Mouse (Mus musculus) ovary, postnatal 10 days (tissue): ENCODE data around the gene Bad.
"Not testable (repeated sequence)": the region's sequence is repeated elsewhere in the genome, so short reads cannot be mapped to it uniquely, and the experiment has no call there.

Experiments used
- DNase-seq: peaks from one replicate; pipeline ENCODE4 v3.0.0; 2022; ENCODE audit warnings: low spot score

The Bad gene

DNA sequence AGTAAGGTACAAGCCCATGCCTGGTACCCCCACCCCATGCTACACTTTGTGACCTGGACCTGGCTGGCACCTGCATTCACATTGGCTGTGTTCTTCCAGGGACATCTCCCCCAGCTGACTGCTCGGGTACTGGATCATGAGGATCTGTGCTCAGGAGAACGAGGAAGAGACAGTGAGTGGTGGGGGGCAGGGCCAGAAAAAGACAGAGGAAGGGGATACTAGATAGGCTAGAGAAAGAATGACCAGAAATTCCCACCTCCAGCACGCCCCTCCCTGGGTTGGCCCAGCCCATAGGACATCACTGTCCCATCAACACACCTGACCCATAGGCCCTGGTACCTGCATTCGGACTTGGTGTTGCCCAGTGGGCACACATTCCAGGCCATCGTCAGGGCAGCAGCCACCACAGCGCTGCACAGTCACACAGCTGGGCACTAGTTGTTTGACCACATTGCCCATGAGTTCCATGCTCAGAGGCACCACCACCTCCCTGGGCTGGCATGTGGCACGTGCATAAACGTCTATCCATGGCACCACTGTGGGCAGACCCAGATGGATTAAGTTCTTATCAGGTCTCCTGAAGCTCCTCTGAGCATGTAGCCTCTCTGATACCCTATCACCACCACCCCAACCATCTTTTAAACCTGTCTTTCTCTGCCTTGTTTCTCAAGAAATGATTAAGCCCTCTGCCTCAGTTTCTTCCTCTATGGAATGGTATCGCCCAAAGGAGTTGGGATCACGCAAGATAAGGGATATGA lies 44.5 kb downstream of the Bad start:
- no peak for DNase-seq

GRCm38 (mm10) chr19:6987061-6987903 lies 45.6 kb downstream of the Bad start, which contains the start of gene Vegfb:
Gene Vegfb (minus strand): TSS chr19:6987651.
- no peak for DNase-seq

GRCm38 (mm10) chr19:6987904-6988285 lies 46.2 kb downstream of the Bad start:
- DNase-seq: no peak

DNA sequence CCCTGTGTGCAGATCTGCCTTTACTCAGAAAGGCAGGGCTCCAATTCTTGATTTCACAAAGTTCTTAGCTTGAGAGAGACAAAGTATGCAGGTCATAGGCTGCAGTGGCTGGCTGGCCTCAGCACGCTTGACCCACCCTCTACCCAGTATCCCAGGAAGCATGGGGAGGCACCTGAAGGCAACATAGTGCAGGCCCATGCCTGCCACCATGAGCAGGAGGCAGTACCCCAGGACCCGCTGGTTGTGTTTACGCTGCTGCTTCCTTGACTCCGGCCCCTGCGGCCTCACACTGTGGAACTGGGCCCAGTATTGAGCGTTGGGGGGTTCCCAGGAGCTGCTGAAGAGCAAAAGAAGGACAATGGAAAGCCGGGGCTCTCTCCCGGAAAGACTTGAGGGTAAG lies 47.6 kb downstream of the Bad start:
- DNase-seq: no peak

DNA sequence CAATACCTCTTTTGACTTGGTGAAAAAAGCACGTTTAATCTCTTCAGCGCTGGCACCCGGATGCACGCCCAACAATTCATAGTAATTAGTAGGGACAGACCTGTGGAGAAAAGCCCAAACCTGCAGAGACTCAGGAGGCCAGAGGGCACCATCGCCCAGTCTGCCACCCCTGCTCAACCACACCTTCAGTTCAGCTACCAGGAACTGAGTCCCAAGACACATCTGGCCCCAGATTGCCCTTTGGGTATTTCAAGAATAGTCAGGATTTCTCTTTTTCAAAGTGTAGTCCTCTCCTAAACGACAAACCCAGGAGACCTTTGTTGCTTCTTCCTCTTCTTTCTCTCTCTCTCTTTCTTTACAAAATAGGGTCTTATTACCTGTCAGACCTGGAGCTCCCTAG lies 49.1 kb downstream of the Bad start:
- no peak for DNase-seq

- not testable (repeated sequence) for DNase-seq
These were observed 49.5 kb downstream of the Bad start for GRCm38 (mm10) chr19:6991166-6991565.

DNA sequence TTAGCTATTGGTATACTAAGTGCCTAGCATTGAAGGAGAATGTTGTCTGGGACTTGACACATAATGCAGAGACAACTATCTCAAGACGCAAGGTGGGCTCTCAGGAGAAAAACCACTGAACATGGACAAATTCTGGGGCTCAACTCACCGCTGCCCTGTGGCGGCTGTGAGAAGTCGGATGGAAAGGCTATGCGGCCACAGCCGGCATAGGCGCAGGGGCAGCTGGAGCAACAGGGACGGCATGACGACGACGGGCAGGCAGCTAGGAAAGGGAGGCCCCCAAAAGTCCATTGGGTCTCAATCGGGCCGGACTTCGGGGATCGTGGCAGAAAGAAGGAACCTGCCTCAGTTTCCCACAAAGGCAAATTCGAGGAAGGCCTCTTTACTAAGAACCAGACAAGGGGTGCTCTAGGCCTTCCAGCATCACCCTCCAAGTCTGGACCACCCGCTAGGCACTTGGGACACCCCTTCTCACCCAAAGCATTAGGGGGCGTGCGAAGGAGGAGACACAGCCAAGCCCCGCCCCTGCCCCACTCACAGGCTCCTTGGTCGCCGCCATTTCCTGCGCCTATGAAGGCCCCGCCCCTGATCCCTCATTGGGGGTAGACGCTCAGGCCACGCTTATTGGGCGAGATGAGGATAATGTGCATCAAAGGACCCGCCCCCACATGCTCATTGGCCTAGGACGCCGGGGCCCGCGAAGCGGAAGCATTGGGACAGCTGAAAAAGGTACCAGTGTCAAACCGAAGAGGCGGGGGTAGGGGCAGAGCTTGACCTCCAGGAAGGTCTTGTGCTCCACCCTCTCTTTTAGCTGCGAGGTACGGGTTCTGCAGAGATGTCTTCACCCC lies 50.6 kb downstream of the Bad start, which contains the start of gene Dnajc4:
Gene Dnajc4, minus strand, starts transcription at position 562 of the 848 bp plus-strand sequence.
- peak; percentile 80 for DNase-seq

GRCm38 (mm10) chr19:6993011-6993770 lies 51.5 kb downstream of the Bad start:
- DNase-seq: no peak

DNA sequence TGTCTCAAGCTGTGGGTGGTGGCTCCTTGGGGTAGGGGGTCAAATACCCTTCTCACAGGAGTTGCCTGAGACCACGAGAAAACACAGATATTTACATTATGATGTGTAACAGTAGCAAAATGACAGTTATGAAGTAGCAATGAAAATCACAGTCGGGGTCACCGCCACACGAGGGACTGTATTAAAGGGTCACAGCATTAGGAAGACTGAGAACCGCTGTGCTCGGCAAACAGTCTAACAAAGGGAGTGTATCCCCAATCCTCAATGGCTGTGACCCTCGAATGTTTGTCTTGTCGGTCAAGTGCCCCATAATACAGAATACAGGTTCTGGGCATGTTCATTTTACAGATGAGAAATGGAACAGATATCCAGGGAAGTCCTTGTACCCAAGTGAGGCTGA lies 52.3 kb downstream of the Bad start:
- no peak for DNase-seq

DNA sequence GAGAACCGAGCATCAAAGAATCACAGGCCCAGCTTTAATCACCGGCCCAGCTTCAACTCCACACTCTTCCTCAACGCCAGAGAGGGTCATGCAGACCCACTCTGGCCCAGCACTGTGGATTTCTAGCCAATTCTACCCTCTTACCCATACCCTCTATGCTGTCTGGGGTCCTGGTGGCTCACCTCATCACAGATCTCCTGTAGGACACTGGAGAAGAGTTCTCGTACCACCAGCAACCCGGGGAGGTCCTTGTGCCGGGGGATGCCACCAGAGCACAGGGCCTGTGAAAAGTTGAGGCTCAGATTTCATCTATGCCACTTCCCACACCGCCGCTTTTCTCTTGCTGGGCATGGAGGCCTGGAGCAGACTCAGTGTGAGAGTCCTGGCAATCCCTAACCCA lies 52.8 kb downstream of the Bad start:
- DNase-seq: no peak

GRCm38 (mm10) chr19:6995255-6995991 lies 53.8 kb downstream of the Bad start:
- DNase-seq: no peak

GRCm38 (mm10) chr19:6996006-6996405 lies 54.3 kb downstream of the Bad start, which contains the start of the genes Nudt22 and Trpt1:
Gene Nudt22 (minus strand): TSS chr19:6996117.
Gene Trpt1 (plus strand): TSS chr19:6996131.
- peak; percentile 72 for DNase-seq

DNA sequence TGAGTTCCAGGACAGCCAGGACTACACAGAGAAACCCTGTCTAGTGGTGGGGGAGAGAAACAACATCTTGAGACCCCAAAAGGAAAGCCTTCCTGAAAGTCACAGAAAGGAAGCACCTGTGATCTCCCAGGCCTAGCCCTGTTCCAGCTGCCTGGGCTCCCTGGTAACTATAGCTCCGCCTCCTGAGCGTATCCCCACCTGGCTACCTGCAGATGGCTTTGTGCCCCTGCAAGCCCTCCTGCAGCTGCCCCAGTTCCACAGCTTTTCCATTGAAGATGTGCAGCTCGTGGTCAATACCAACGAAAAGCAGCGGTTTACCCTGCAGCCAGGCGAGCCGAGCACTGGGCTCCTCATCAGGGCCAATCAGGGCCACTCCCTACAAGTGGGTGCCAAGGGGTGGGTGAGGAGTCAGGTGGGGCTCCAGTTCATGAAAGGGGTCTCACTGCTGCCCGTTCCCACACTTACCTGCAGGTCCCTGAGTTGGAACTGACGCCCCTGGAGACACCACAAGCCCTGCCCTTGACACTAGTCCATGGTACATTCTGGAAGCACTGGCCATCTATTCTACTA lies 56.1 kb downstream of the Bad start:
- no peak for DNase-seq

GRCm38 (mm10) chr19:6999360-7000063 lies 57.9 kb downstream of the Bad start:
- DNase-seq: no peak
